In the genomic region with DNA sequence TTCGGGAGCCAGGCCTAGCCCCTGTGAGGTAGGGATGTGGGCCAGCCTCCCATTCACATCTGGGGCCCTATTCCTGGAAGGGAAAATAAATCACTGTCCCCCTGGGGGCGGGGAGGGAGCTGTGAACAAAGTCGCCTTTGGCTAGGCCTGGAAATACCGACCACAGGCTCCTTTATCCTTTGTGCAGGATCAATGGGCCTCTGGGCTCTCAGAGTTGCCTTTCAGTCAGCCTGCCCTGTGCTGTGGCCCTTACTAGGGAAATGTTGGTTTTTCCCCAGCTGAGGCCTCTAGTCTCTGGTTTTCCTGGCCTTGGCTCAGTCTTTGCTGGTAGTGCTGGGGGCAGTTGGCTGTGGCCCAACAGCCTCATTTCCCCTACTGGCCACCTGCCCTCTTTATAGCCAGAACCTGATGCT, we compare ENCODE assay signal across 8 mouse cellular contexts. TPM values are rescaled to one million over a fixed set of nuclear protein-coding genes. Genes with fewer than 3 reads are reported as not detected.
DNase-seq lines count a peak whose midpoint lies in the region; ATAC-seq and TF ChIP-seq lines count a peak whose summit lies in the region.

No protein-coding gene starts in this region.

- peaks cover 81% of the 10 kb centered on the region for H3K4me1 ChIP-seq in heart, embryonic 12.5 days (replicated peaks)
- H3K4me1 ChIP-seq in forebrain, postnatal 0 days (ENCODE audit: insufficient read depth): 0 out of 2 replicates have a peak, but pooled peaks cover 2% of the 10 kb centered on the region
- H3K4me1 ChIP-seq in neural tube, embryonic 12.5 days: peaks cover 59% of the 10 kb centered on the region
- peaks cover 87% of the 10 kb centered on the region for H3K4me1 ChIP-seq in liver, embryonic 12.5 days

- peak overlapping the region; percentile 26 for H3K27ac ChIP-seq in heart, embryonic 12.5 days (ENCODE audit: poor library complexity, severe bottlenecking)
- no peak overlapping the region for H3K27ac ChIP-seq in forebrain, postnatal 0 days (ENCODE audit: low read depth, low read length)
- peak overlapping the region; percentile 32; the same call in 1 of the 2 replicates for H3K27ac ChIP-seq in neural tube, embryonic 12.5 days
- no peak overlapping the region for H3K27ac ChIP-seq in liver, embryonic 12.5 days

- H3K4me3 ChIP-seq in heart, embryonic 12.5 days: no peak overlapping the region
- no peak overlapping the region for H3K4me3 ChIP-seq in forebrain, postnatal 0 days (ENCODE audit: low read depth, low read length)
- no peak overlapping the region for H3K4me3 ChIP-seq in neural tube, embryonic 12.5 days
- no peak overlapping the region for H3K4me3 ChIP-seq in liver, embryonic 12.5 days

- no peak for TF ChIP-seq CTCF in forebrain, postnatal 0 days (IDR thresholded peaks at IDR 0.05; ENCODE audit: low read depth)

- DNase-seq in heart, postnatal 4 days: no peak
- DNase-seq in forebrain, postnatal 0 days: peak; percentile 50
- peak; percentile 50 for DNase-seq in left cerebral cortex, adult 11 months (ENCODE audit: low spot score)
- DNase-seq in kidney, adult 18-20 months: no peak
- DNase-seq in lung, postnatal 25 days (ENCODE audit: low spot score): no peak

- H3K9me3 ChIP-seq in heart, embryonic 12.5 days (replicated peaks): no peaks in the 10 kb centered on the region
- H3K9me3 ChIP-seq in forebrain, postnatal 0 days (ENCODE audit: low read length): no peaks in the 10 kb centered on the region
- H3K9me3 ChIP-seq in neural tube, embryonic 12.5 days: no peaks in the 10 kb centered on the region
- H3K9me3 ChIP-seq in liver, embryonic 12.5 days (replicated peaks): no peaks in the 10 kb centered on the region

- H3K36me3 ChIP-seq in heart, embryonic 12.5 days: no peaks in the 10 kb centered on the region; the same call in 1 of the 2 replicates
- no peaks in the 10 kb centered on the region for H3K36me3 ChIP-seq in forebrain, postnatal 0 days (ENCODE audit: insufficient read depth)
- H3K36me3 ChIP-seq in neural tube, embryonic 12.5 days: no peaks in the 10 kb centered on the region
- H3K36me3 ChIP-seq in liver, embryonic 12.5 days: 0 out of 2 replicates have a peak, but pooled peaks cover 4% of the 10 kb centered on the region

- no peak for ATAC-seq in heart, embryonic 12.5 days (ENCODE audit: insufficient number of reproducible peaks, low FRiP score)
- peak; percentile 17 for ATAC-seq in forebrain, postnatal 0 days
- peak; percentile 28 for ATAC-seq in neural tube, embryonic 12.5 days (ENCODE audit: low FRiP score, low read depth)
- no peak for ATAC-seq in liver, embryonic 12.5 days

- H3K27me3 ChIP-seq in heart, embryonic 12.5 days (replicated peaks): no peaks in the 10 kb centered on the region
- H3K27me3 ChIP-seq in forebrain, postnatal 0 days (ENCODE audit: insufficient read depth, low read length): 0 out of 2 replicates have a peak, but pooled peaks cover 8% of the 10 kb centered on the region
- peaks cover 10% of the 10 kb centered on the region for H3K27me3 ChIP-seq in neural tube, embryonic 12.5 days (replicated peaks)
- peaks cover 10% of the 10 kb centered on the region; the same call in 1 of the 2 replicates for H3K27me3 ChIP-seq in liver, embryonic 12.5 days (replicated peaks)

- H3K9ac ChIP-seq in heart, embryonic 12.5 days: peak overlapping the region; percentile 36
- H3K9ac ChIP-seq in forebrain, postnatal 0 days: no peak overlapping the region
- no peak overlapping the region for H3K9ac ChIP-seq in neural tube, embryonic 12.5 days
- H3K9ac ChIP-seq in liver, embryonic 12.5 days: no peak overlapping the region

- H3K4me2 ChIP-seq in heart, embryonic 12.5 days: peak overlapping the region; percentile 12
- no peak overlapping the region for H3K4me2 ChIP-seq in forebrain, postnatal 0 days (ENCODE audit: low read depth)
- H3K4me2 ChIP-seq in neural tube, embryonic 12.5 days (replicated peaks): peak overlapping the region; percentile 36
- H3K4me2 ChIP-seq in liver, embryonic 12.5 days: no peak overlapping the region

- WGBS in heart, embryonic 12.5 days: 60% methylated on average over 4 of the region's 4 CpGs
- WGBS in forebrain, postnatal 0 days: 13% methylated on average over 4 of the region's 4 CpGs
- 3% methylated on average over 4 of the region's 4 CpGs for WGBS in neural tube, embryonic 12.5 days
- WGBS in liver, embryonic 12.5 days (ENCODE audit: insufficient replicate concordance): 67% methylated on average over 4 of the region's 4 CpGs

RNA-seq across cellular contexts. Expression of a gene that starts 5.2 kb away (rescaled TPM):
- 39.1 and 40.1 TPM in 2 replicates for polyA plus RNA-seq in heart, embryonic 12.5 days (2016; fragmentation: Nextera tagmentation; extraction: Ambion mirVana)
- total RNA-seq in heart, postnatal 4 days (2021): 10 to 100 TPM; 24.7 to 27.0 TPM
- total RNA-seq in forebrain, postnatal 0 days (2014; rRNA removed): 13.8 and 17.1 TPM in 2 replicates
- 5.5 and 7.1 TPM in 2 replicates for polyA plus RNA-seq in forebrain, postnatal 0 days (2015; fragmentation: Nextera tagmentation; extraction: Ambion mirVana)
- 19.1 and 20.7 TPM in 2 replicates for polyA plus RNA-seq in neural tube, embryonic 12.5 days (2016; fragmentation: Nextera tagmentation; extraction: Ambion mirVana)
- polyA plus RNA-seq in liver, embryonic 12.5 days (2016; fragmentation: Nextera tagmentation; extraction: Ambion mirVana): 18.0 and 18.6 TPM in 2 replicates

RNA-seq across cellular contexts. Expression of a gene that starts 22.0 kb away (rescaled TPM):
- polyA plus RNA-seq in heart, embryonic 12.5 days (2016; fragmentation: Nextera tagmentation; extraction: Ambion mirVana): 0.54 and 1.0 TPM in 2 replicates
- under 1 TPM in 1 of 2 experiments, not detected in 1; 0.23 TPM for total RNA-seq in heart, postnatal 4 days (2021)
- 4.4 and 6.9 TPM in 2 replicates for total RNA-seq in forebrain, postnatal 0 days (2014; rRNA removed)
- polyA plus RNA-seq in forebrain, postnatal 0 days (2015; fragmentation: Nextera tagmentation; extraction: Ambion mirVana): 2.6 and 3.9 TPM in 2 replicates
- polyA plus RNA-seq in neural tube, embryonic 12.5 days (2016; fragmentation: Nextera tagmentation; extraction: Ambion mirVana): 1.2 and 1.6 TPM in 2 replicates
- 12.7 and 12.9 TPM in 2 replicates for polyA plus RNA-seq in liver, embryonic 12.5 days (2016; fragmentation: Nextera tagmentation; extraction: Ambion mirVana)

RNA-seq across cellular contexts. Expression of a gene that starts 27.9 kb away (rescaled TPM):
- 8.4 and 9.4 TPM in 2 replicates for polyA plus RNA-seq in heart, embryonic 12.5 days (2016; fragmentation: Nextera tagmentation; extraction: Ambion mirVana)
- total RNA-seq in heart, postnatal 4 days (2021): 10 to 100 TPM; 11.8 to 16.2 TPM
- total RNA-seq in forebrain, postnatal 0 days (2014; rRNA removed): 54.5 and 59.5 TPM in 2 replicates
- 8.6 and 11.6 TPM in 2 replicates for polyA plus RNA-seq in forebrain, postnatal 0 days (2015; fragmentation: Nextera tagmentation; extraction: Ambion mirVana)
- polyA plus RNA-seq in neural tube, embryonic 12.5 days (2016; fragmentation: Nextera tagmentation; extraction: Ambion mirVana): 19.8 and 23.5 TPM in 2 replicates
- 6.2 and 7.1 TPM in 2 replicates for polyA plus RNA-seq in liver, embryonic 12.5 days (2016; fragmentation: Nextera tagmentation; extraction: Ambion mirVana)

RNA-seq across cellular contexts. Expression of a gene that starts 37.2 kb away (rescaled TPM):
- polyA plus RNA-seq in heart, embryonic 12.5 days (2016; fragmentation: Nextera tagmentation; extraction: Ambion mirVana): 16.5 and 17.8 TPM in 2 replicates
- 10 to 100 TPM; 12.9 to 15.3 TPM for total RNA-seq in heart, postnatal 4 days (2021)
- 5.7 and 8.7 TPM in 2 replicates for total RNA-seq in forebrain, postnatal 0 days (2014; rRNA removed)
- polyA plus RNA-seq in forebrain, postnatal 0 days (2015; fragmentation: Nextera tagmentation; extraction: Ambion mirVana): 4.3 and 6.3 TPM in 2 replicates
- polyA plus RNA-seq in neural tube, embryonic 12.5 days (2016; fragmentation: Nextera tagmentation; extraction: Ambion mirVana): 8.0 and 8.2 TPM in 2 replicates
- 5.9 TPM in 2 replicates for polyA plus RNA-seq in liver, embryonic 12.5 days (2016; fragmentation: Nextera tagmentation; extraction: Ambion mirVana)

Comparison
In these comparisons a context has a peak if more than half of its experiments do, and no peak if none do; other contexts are left out.
1. ATAC-seq: peak in forebrain, postnatal 0 days (single experiment) and neural tube, embryonic 12.5 days (single experiment); none in heart, embryonic 12.5 days (single experiment) and liver, embryonic 12.5 days (single experiment).
2. H3K27ac ChIP-seq: peak in heart, embryonic 12.5 days (single experiment) and neural tube, embryonic 12.5 days (single experiment); none in forebrain, postnatal 0 days (single experiment) and liver, embryonic 12.5 days (single experiment).
3. H3K4me2 ChIP-seq: peak in heart, embryonic 12.5 days (single experiment) and neural tube, embryonic 12.5 days (single experiment); none in forebrain, postnatal 0 days (single experiment) and liver, embryonic 12.5 days (single experiment).
4. DNase-seq: peak in forebrain, postnatal 0 days (single experiment) and left cerebral cortex, adult 11 months (single experiment); none in heart, postnatal 4 days (single experiment), kidney, adult 18-20 months (single experiment) and lung, postnatal 25 days (single experiment).